Mouse (Mus musculus) heart, adult 2 months (tissue): ENCODE data around the gene Capn8.

Experiments
- CTCF ChIP-seq: fragments of 200-600 bp; IDR thresholded peaks from 2 replicates; pipeline ENCODE4 v1.8.1; 2022; ENCODE audit warnings: antibody characterized with exemption, mild to moderate bottlenecking, moderate library complexity
- EP300 ChIP-seq: fragments of 200-500 bp; IDR thresholded peaks from 2 replicates; pipeline ENCODE4 v1.6.1; 2011; ENCODE audit warnings: low read depth, low read length, control low read depth; ENCODE audit not compliant: insufficient read depth
- POLR2A ChIP-seq: fragments of 200-500 bp; IDR thresholded peaks from 2 replicates; pipeline ENCODE4 v1.6.1; 2011; ENCODE audit warnings: mild to moderate bottlenecking, low read depth, low read length, control low read depth; ENCODE audit not compliant: insufficient read depth

DNA sequence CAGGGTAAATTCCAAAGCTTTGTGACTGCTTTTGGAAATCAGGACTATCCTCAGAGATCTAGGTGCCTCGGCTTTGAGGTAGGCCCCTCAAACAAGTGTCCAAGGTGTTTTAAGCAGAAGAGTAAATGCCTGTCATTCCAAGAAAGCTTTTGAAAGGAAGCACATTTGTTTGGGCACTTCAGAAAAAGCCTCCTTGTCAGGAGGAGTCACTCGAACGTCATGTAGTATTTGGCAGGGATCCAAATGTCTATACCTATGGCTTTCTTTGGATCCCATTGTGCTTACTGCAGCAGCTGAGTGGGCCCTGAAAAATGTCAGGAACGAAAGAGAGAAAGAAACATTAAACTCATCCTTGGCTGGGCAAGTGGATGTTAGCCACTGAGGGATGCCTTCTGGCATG, 27.6 kb downstream of the Capn8 start:
- TF ChIP-seq CTCF (no peak), POLR2A (no peak), EP300 (no peak)
